Mouse (Mus musculus) fibroblast of lung, adult 2 months (primary cell): Measurements from ENCODE around the gene Sertad2.

Source experiments
- DNase-seq: peaks from one replicate; pipeline ENCODE4 v3.0.0-alpha.2; 2011; ENCODE audit warnings: low read depth

The Sertad2 gene

DNA sequence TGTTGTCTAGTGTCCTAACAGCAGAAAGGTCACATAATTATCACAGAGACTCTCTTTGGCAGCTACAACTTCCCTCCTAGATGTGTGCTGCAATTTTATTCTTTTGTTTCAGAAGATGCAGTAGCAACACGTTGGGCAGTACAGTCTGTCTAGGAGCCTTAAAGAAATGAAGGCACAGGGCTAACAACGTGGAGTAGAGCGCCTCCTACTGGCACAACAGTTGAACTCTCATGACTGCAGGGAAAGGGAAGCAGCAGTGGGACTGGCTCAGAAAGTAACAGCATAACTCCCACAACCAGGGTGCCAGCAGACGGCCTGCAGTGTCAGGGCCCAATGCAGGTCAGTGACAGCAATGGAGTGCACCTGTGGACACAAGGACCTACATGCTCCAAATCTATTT lies 147.9 kb downstream of the Sertad2 start:
- DNase-seq: peak; percentile 43
